Mouse (Mus musculus) liver, embryonic 11.5 days (tissue): Measurements from ENCODE around the gene Sipa1l1. TPM values are rescaled to one million over a fixed set of nuclear protein-coding genes. Genes with fewer than 3 reads are reported as not detected.
A peak's percentile ranks its signal among the peaks of the same experiment; 100 is the strongest.
"Not testable (repeated sequence)": the region's sequence is repeated elsewhere in the genome, so short reads cannot be mapped to it uniquely, and the experiment has no call there.

Experiments
- ATAC-seq: fragments of 200-750 bp; cut with Nextera tagmentation; replicated peaks from 2 replicates; pipeline ENCODE4 v1.8.0; 2017; ENCODE audit warnings: moderate number of reproducible peaks, mild to moderate bottlenecking, moderate TSS enrichment, moderate library complexity; ENCODE audit not compliant: low FRiP score
- DNase-seq: peaks from one replicate; pipeline ENCODE4 v3.0.0-alpha.2; 2017; ENCODE audit warnings: low spot score
- H3K27ac ChIP-seq: fragments of 300-500 bp; sonication (generic); 2 replicates; pipeline ENCODE4 v1.5.1; 2014; ENCODE audit warnings: mild to moderate bottlenecking, low read depth, low read length, control low read depth
- H3K27me3 ChIP-seq: fragments of 300-500 bp; sonication (generic); replicated peaks from 2 replicates; pipeline ENCODE4 v1.6.1; 2014; ENCODE audit warnings: low read length, mixed read lengths; ENCODE audit not compliant: control insufficient read depth, insufficient read depth
- H3K36me3 ChIP-seq: fragments of 300-500 bp; sonication (generic); 2 replicates; pipeline ENCODE4 v1.6.1; 2014; ENCODE audit warnings: mild to moderate bottlenecking, low read length, moderate library complexity, mixed read lengths; ENCODE audit not compliant: control insufficient read depth, insufficient read depth
- H3K4me1 ChIP-seq: fragments of 300-500 bp; sonication (generic); replicated peaks from 2 replicates; pipeline ENCODE4 v1.6.1; 2014; ENCODE audit warnings: low read length, mixed read lengths; ENCODE audit not compliant: control insufficient read depth, insufficient read depth
- H3K4me2 ChIP-seq: fragments of 300-500 bp; sonication (generic); 2 replicates; pipeline ENCODE4 v1.6.1; 2014; ENCODE audit warnings: mild to moderate bottlenecking, control low read depth, moderate library complexity
- H3K4me3 ChIP-seq: fragments of 300-500 bp; sonication (generic); 2 replicates; pipeline ENCODE4 v1.5.1; 2014; ENCODE audit warnings: low read depth, low read length, control low read depth
- H3K9ac ChIP-seq: fragments of 300-500 bp; sonication (generic); 2 replicates; pipeline ENCODE4 v1.6.1; 2014; ENCODE audit warnings: low read depth, low read length, control low read depth
- H3K9me3 ChIP-seq: fragments of 300-500 bp; sonication (generic); 2 replicates; pipeline ENCODE4 v1.6.1; 2016; ENCODE audit warnings: low read length, inconsistent platforms, mixed read lengths; ENCODE audit not compliant: control insufficient read depth
- WGBS: fragments of 180-500 bp; shearing (Covaris S2); extraction: QIAGEN DNeasy Blood & Tissue Kit; methylation state at CpG from one replicate; pipeline ENCODE4 v1.1.7; 2014; 5-methylcytosine and 5-hydroxymethylcytosine counted together
- polyA plus RNA-seq: library from polyadenylated mRNA; unstranded; fragments of >200 nt; fragmentation: Nextera tagmentation; extraction: Ambion mirVana; gene quantifications from 2 replicates; pipeline ENCODE4 v1.2.1, GENCODE M21; 2014

Gene Sipa1l1
- polyA plus RNA-seq, 1 experiment from 2014 or later: 21.1 TPM

GRCm38 (mm10) chr12:82489093-82489492, 320.0 kb downstream of the Sipa1l1 start:
- ATAC-seq (no peak), DNase-seq (no peak)
- no peaks in the 10 kb centered on the region for H3K36me3 ChIP-seq
- 39% methylated on average over 4 of the region's 4 CpGs for WGBS
- H3K4me3 ChIP-seq: no peak overlapping the region
- no peaks in the 10 kb centered on the region for H3K27me3 ChIP-seq
- no peak overlapping the region for H3K4me2 ChIP-seq
- 0 out of 2 replicates have a peak, but pooled peaks cover 4% of the 10 kb centered on the region for H3K9me3 ChIP-seq
- H3K27ac ChIP-seq: no peak overlapping the region
- H3K4me1 ChIP-seq: no peaks in the 10 kb centered on the region
- H3K9ac ChIP-seq: no peak overlapping the region

- H3K27ac ChIP-seq: no peak overlapping the region
- no peak for ATAC-seq
Observed at GRCm38 (mm10) chr12:82489621-82490020, 320.5 kb downstream of the Sipa1l1 start.

GRCm38 (mm10) chr12:82492456-82492855, 323.3 kb downstream of the Sipa1l1 start:
- Histone ChIP-seq H3K9me3 (no peaks in the 10 kb centered on the region), H3K36me3 (no peaks in the 10 kb centered on the region), H3K9ac (no peak overlapping the region), H3K27ac (no peak overlapping the region), H3K4me3 (no peak overlapping the region), H3K4me2 (no peak overlapping the region), H3K4me1 (no peaks in the 10 kb centered on the region), H3K27me3 (no peaks in the 10 kb centered on the region)
- ATAC-seq (no peak), DNase-seq (no peak)
- WGBS: 76% methylated on average over 9 of the region's 9 CpGs

More at GRCm38 (mm10) chr12:82489621-82490020, 320.5 kb downstream of the Sipa1l1 start:
- no peak overlapping the region for H3K4me2 ChIP-seq
- H3K4me3 ChIP-seq: no peak overlapping the region
- no peaks in the 10 kb centered on the region for H3K9me3 ChIP-seq
- H3K27me3 ChIP-seq: no peaks in the 10 kb centered on the region
- DNase-seq: no peak
- no peaks in the 10 kb centered on the region for H3K4me1 ChIP-seq
- no peaks in the 10 kb centered on the region for H3K36me3 ChIP-seq
- WGBS: 46% methylated on average over 7 of the region's 7 CpGs
- no peak overlapping the region for H3K9ac ChIP-seq

GRCm38 (mm10) chr12:82493260-82493659, 324.1 kb downstream of the Sipa1l1 start:
- ATAC-seq: peak; percentile 69
- H3K27ac ChIP-seq, H3K4me2 ChIP-seq, H3K4me3 ChIP-seq, H3K4me1 ChIP-seq, H3K27me3 ChIP-seq, H3K36me3 ChIP-seq, H3K9ac ChIP-seq, DNase-seq, H3K9me3 ChIP-seq: not testable (repeated sequence)
- 71% methylated on average over 1 of the region's 1 CpGs for WGBS

- ATAC-seq: no peak
- WGBS: 81% methylated on average over 4 of the region's 4 CpGs
Observed at GRCm38 (mm10) chr12:82495936-82496335, 326.8 kb downstream of the Sipa1l1 start.

GRCm38 (mm10) chr12:82497866-82498631, 328.9 kb downstream of the Sipa1l1 start:
- Histone ChIP-seq H3K27ac (no peak overlapping the region), H3K4me1 (no peaks in the 10 kb centered on the region), H3K4me3 (no peak overlapping the region), H3K9ac (no peak overlapping the region), H3K27me3 (no peaks in the 10 kb centered on the region), H3K4me2 (no peak overlapping the region), H3K36me3 (no peaks in the 10 kb centered on the region), H3K9me3 (no peaks in the 10 kb centered on the region)
- DNase-seq: no peak
- WGBS: 49% methylated on average over 11 of the region's 11 CpGs
- ATAC-seq: no peak

More at GRCm38 (mm10) chr12:82495936-82496335, 326.8 kb downstream of the Sipa1l1 start:
- Histone ChIP-seq H3K4me1 (no peaks in the 10 kb centered on the region), H3K27me3 (no peaks in the 10 kb centered on the region), H3K9ac (no peak overlapping the region), H3K36me3 (no peaks in the 10 kb centered on the region), H3K9me3 (no peaks in the 10 kb centered on the region), H3K4me3 (no peak overlapping the region), H3K4me2 (no peak overlapping the region), H3K27ac (no peak overlapping the region)
- DNase-seq: no peak

- H3K4me2 ChIP-seq: no peak overlapping the region
- no peaks in the 10 kb centered on the region for H3K4me1 ChIP-seq
- H3K9me3 ChIP-seq: no peaks in the 10 kb centered on the region
- H3K36me3 ChIP-seq: no peaks in the 10 kb centered on the region
- 81% methylated on average over 4 of the region's 4 CpGs for whole genome bisulfite sequencing
- H3K4me3 ChIP-seq: no peak overlapping the region
- no peaks in the 10 kb centered on the region for H3K27me3 ChIP-seq
- H3K27ac ChIP-seq: no peak overlapping the region
- no peak overlapping the region for H3K9ac ChIP-seq
- ATAC-seq (no peak), DNase-seq (no peak)
Observed at GRCm38 (mm10) chr12:82498701-82499100, 329.6 kb downstream of the Sipa1l1 start.

GRCm38 (mm10) chr12:82499731-82500130, 330.6 kb downstream of the Sipa1l1 start:
- DNase-seq (no peak), ATAC-seq (no peak)
- Histone ChIP-seq H3K27ac (no peak overlapping the region), H3K27me3 (no peaks in the 10 kb centered on the region), H3K4me2 (no peak overlapping the region), H3K4me3 (no peak overlapping the region), H3K9me3 (no peaks in the 10 kb centered on the region), H3K4me1 (no peaks in the 10 kb centered on the region), H3K9ac (no peak overlapping the region), H3K36me3 (no peaks in the 10 kb centered on the region)
- 81% methylated on average over 5 of the region's 5 CpGs for WGBS
